Mouse (Mus musculus): ENCODE data around the gene A430005L14Rik. TPM values are rescaled to one million over a fixed set of nuclear protein-coding genes. Genes with fewer than 3 reads are reported as not detected.

The A430005L14Rik gene
- total RNA-seq, 2 experiments from 2014 or later = 12.3 to 16.4 TPM

DNA sequence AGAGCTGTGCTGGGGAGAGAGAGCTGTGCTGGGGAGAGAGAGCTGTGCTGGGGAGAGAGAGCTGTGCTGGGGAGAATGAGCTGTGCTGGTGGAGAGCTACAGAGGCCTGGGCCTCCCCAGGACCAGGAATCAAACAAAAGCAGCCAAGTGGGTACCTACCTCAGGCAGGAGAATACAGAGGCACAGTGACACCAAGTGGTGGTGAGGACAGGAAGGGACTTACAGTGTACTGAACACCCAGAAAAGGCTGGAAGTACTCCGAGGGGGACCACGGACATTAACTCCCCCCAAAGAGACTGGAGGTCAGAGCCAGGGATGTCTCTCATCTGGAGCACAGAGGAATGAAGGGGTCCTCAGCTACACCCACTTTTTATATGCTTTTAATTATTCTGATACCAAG lies 11.0 kb downstream of the A430005L14Rik start:
- intact Hi-C loops (cut with DNase I) = no loop called here
- no peak for DNase-seq

DNA sequence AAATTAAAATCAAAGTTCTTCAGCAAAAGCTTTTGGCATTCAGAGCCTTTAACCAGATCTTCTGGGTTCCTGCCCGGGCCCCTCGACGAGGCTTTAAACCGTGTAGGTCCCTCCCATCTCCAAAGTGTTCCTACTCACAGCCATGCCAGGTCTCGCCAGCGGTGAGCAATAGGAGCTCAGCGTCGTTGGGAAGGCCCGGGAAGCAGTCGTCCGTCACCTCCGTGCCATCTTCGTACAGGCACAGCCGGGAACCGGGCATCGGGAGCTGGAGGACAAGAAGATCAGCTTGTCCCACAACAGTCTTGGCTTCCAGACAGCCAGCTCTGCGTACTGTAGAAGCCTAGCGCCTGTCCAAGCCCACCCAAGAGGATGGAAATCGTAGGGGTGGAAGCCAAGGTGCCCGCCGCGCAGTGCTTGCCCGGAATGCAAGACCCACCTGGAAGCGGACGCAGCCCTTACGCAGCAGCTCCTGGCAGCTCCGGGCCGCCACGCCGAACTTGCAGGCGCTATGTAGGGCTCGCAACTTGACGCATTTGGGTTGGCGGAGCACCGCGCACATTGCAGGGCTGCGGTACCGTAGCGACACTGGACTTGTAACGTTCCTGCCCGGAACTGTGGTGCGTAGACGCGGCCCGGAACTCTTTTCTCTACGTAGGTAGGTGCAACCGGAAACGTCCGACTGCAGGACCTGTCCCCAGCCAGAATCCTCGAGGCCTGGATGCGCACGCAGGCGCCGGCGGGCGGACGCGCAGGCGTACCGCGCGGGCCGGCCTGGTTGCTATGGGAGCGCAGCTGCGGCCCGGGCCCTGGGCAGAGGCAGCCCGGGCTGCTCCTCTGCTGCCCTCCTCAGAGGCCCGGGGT lies 17.6 kb downstream of the A430005L14Rik start, which contains the start of the genes Dffb and Cep104:
Gene Dffb, minus strand, starts transcription at position 696 of the 861 bp plus-strand sequence.
Gene Cep104, plus strand, starts transcription at position 764 of the 861 bp plus-strand sequence.
- intact Hi-C loops (cut with DNase I) = loop anchor here (1.0 kb wide), 1 partner anchor 38 kb away; no protein-coding TSS in a partner anchor
- peak; percentile 95 to 97 for DNase-seq

DNA sequence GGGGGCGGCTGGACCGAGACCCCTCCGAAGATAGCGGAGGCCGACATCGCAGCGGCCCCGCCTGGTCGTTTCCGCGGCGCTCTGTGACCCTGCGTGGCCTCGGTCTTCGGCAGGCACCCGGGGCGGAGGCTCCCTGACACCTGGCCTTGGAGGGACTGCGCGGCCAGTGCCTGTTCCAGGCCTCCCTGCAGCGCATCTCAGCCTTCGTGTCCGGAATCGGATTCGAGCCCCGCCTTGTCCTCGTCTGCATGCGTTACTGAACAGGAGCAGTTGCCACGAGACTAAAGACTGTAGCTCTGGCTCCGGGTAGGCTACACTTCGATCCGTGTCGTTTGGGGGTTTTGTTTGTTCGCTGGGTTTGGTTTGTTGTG lies 18.2 kb downstream of the A430005L14Rik start:
- DNase-seq = no peak
- intact Hi-C loops (cut with DNase I) = loop anchor here (1.0 kb wide), 1 partner anchor 37 kb away; no protein-coding TSS in a partner anchor

DNA sequence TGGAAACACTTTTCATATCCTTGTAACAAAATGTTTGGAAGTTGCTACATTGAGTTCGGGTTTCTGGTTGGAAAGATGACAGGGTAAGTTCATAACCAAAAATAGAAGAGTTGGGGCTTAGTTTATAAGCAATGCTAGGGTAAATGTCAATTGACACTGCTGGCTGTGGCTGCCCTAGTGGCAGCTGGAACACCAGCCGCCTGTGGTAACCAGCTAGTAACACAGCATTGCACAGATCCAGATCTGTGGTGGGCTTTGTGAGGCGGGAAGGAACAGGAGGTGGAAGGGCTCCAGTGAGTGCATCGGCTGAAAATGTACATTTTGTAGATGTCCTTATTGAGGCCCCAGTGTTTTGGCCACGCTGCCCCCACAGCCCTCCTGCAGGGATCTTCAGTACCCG lies 18.7 kb downstream of the A430005L14Rik start:
- intact Hi-C loops (cut with DNase I) = loop anchor here (1.0 kb wide), 1 partner anchor 37 kb away; no protein-coding TSS in a partner anchor

DNA sequence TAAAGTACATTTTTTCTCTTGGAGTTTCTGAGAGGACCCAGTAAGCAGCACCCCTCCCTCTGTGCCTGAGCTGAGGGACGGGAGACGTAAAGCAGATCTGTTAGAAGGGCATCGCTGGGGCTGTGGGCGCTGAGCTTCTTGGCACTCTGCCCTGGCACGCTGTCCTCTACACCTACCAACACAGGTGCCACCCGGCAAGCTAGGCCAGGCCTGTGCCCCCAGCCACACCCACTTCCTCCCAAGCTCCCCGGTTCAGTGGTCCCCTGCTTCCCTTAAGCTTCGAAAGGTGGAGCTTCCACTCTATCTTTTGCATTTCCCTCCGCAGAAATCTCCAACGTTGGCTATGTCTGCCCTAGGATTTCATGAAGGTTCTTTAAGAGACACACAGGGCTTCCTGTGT lies 22.2 kb downstream of the A430005L14Rik start:
- intact Hi-C loops (cut with DNase I) = no loop called here
- DNase-seq = no peak

More for the DNA sequence above, 18.7 kb downstream of the A430005L14Rik start:
- no peak for DNase-seq

DNA sequence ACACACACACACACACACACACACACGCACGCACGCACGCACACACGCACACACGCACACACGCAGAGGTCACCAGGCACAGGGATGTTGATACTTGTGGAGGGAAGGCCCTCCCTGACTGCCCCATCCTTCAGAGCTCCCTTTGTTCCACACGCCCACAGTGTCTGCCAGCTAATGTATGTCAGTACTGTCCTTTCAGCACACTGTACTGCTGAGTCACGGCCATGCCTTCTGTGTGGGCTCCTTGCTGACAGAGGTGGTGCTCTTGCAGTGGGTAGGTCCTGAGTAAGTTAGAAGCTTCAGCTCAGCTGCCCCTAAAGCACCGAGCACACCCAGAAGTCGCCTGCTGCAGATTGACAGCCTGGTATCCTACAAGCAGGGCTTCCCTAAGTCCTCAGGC lies 23.4 kb downstream of the A430005L14Rik start:
- intact Hi-C loops (cut with DNase I) = no loop called here
- no peak for DNase-seq

DNA sequence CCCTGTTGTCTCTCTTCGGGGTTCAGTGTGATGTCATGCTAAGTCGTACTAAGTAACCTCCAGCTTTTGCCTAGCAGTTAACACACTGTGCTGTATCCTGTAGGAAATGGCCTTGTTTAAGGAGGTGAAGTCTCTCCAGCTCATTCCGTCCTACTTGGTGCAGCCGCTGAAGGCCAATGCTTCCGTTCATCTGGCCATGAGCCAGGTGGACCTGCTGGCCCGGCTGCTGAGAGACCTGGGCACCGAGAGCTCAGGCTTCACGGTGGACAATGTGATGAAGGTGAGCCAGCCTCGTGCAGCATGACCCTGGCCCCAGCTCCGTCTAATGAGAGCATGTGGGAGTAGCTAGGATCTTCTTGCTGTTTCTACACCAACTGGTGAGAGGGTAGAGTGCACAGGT lies 35.7 kb downstream of the A430005L14Rik start:
- intact Hi-C loops (cut with DNase I) = no loop called here
- DNase-seq = no peak

DNA sequence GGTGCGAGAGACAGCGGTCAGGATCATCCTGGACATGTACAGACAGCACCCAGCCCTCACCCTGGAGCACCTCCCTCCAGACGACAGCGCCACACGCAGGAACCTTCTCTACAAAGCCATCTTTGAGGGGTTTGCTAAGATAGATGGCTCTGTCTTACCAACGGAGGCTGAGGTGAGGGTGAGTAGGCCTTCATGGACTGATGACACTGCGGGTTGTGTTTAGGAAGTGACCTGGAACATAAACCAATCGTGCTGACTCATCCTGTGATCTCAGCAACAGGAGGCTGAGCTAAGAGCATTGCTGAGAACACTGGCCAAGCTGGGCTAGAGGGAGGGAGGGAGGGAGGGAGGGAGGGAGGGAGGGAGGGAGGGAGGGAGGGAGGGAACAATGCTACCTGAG lies 36.5 kb downstream of the A430005L14Rik start:
- intact Hi-C loops (cut with DNase I) = no loop called here
- DNase-seq = no peak

DNA sequence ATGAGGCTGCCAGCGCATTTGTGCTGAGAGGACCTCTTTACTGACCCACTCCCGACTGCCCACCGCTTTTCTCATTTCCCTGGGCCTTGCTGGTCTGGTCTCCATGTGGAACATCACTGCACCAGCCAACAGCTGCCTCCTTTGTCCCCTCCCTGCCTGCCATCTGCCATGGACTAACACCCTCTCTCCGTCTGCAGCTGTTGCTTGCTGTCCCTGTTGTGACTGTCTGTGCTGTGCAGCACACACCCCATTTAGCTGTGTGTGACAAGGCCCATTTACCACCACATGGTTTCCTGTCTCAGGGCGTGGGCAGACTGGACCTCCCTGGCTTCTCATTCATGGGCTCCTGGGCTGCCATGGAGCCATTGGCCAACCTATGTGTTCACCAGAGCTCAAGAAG lies 48.5 kb downstream of the A430005L14Rik start:
- DNase-seq = no peak
- intact Hi-C loops (cut with DNase I) = no loop called here

DNA sequence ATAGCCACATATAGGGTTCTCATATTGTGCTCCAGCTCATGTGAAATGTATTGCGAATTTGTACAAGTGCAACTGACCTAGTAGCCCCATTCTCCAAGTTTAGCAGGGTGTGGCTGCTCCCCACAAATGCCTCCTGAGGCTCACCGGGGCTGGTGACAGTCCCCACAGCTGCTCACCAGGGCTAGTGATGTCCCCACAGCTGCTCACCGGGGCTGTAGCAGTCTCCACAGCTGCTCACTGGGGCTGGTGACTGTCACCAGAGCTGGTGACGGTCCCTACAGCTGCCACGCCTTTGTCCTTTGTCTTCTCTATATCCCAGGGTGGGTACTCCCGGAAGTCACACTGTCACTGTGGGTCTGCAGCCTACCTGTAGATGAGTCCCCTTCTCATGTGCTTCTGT lies 49.2 kb downstream of the A430005L14Rik start:
- intact Hi-C loops (cut with DNase I) = no loop called here
- DNase-seq = no peak

DNA sequence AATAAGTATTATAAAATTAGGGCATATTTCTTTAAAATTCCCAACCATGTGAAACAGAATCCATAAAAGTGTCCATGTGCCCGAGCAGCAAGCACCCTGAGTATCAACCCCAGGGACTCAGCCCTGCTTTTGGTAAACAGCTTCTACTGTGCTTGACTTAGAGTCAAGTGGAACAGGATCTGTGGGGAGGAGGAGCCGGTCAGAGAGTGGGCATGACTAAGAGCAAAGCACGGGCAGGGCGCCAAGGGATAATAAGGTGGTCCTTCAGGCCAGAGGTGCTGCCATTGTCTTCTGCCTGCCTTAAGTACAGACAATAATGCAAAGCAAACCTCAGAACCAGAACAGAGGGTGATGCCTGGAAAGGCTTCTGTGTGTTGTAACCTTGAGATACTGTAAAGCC lies 50.7 kb downstream of the A430005L14Rik start:
- intact Hi-C loops (cut with DNase I) = no loop called here
- no peak for DNase-seq

DNA sequence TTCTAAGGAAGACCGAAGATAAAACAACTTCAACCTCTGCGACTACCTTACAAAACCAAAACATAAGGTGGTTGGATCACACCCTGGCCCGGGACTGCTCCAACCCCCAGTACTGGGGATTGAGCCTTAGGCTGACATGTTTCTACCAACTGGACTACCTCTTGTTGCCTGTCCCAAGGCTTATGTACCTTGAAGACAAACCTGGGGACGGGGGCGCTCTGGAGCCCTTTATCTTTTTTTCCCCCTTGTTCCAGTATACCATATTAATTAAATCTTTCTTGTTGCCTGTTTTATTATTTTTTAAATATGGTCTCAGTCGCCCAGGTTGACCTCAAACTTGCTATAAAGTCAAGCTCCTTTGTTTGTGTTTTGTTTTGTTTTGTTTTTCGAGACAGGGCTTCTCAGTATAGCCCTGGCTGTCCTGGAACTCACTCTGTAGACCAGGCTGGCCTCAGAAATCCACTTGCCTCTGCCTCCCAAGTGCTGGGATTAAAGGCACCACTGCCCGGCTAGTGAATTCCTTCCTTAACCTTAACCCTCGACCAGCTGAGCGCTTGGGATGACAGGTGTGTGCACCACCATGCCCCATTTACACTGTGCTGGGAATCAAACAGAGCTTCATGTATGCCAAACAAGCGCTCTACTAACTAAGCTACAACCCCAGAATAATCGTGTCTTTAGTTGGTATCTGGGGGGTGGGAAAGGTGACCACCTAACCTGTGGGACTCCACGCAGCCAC lies 54.0 kb downstream of the A430005L14Rik start:
- DNase-seq = no peak
- intact Hi-C loops (cut with DNase I) = loop anchor here (5.0 kb wide), 1 partner anchor 54 kb away; the partner anchor contains the start of gene A430005L14Rik

Other genes with a start within 250 kb of the A430005L14Rik start
- 1 to 10 TPM; 4.7 to 4.8 TPM for gene Dffb, start 17.9 kb downstream of the A430005L14Rik start, total RNA-seq (2021)
- gene Cep104, start 18.0 kb downstream of the A430005L14Rik start, total RNA-seq (2021) = 10 to 100 TPM; 23.6 to 24.4 TPM
- gene Lrrc47, start 54.5 kb downstream of the A430005L14Rik start, total RNA-seq (2021) = 10 to 100 TPM; 38.6 to 42.2 TPM
- 10 to 100 TPM in 1 of 2 experiments, 1 to 10 TPM in 1; 8.6 to 10.3 TPM for gene Smim1, start 69.0 kb downstream of the A430005L14Rik start, total RNA-seq (2021)
- not detected for gene Ccdc27, start 85.4 kb downstream of the A430005L14Rik start, total RNA-seq (2021)
- gene Trp73, start 183.0 kb downstream of the A430005L14Rik start, total RNA-seq (2021) = under 1 TPM in 1 of 2 experiments, not detected in 1; 0.05 TPM
- 10 to 100 TPM; 10.2 to 13.2 TPM for gene Wrap73, start 185.1 kb downstream of the A430005L14Rik start, total RNA-seq (2021)
- gene Tprgl, start 203.4 kb downstream of the A430005L14Rik start, total RNA-seq (2021) = 100 to 1,000 TPM; 129 to 134 TPM
- 10 to 100 TPM; 33.8 to 41.5 TPM for gene Megf6, start 213.5 kb downstream of the A430005L14Rik start, total RNA-seq (2021)